Mouse (Mus musculus): ENCODE measurements at regions not wholly inside any gene's neighbourhood (a gene's known extent, or its start where the extent isn't known, plus 50 kb on each side); places are given as distances from the start of the nearest gene placed in this dataset.
A peak's percentile ranks its signal among the peaks of the same experiment; 100 is the strongest.

- WGBS, result 77% methylated on average over 1 of the region's 1 CpGs
These were observed 57.6 kb upstream of the Mroh9 start for GRCm38 (mm10) chr1:163143113-163143512.

GRCm38 (mm10) chr1:163141471-163141870, 56.0 kb upstream of the Mroh9 start:
- Histone ChIP-seq H3K4me1 (ENCODE audit: control insufficient read depth, insufficient read depth, low read length) (no peaks in the 10 kb centered on the region), H3K27ac (ENCODE audit: low read depth, low read length) (no peak overlapping the region), H3K27me3 (replicated peaks; ENCODE audit: control insufficient read depth, insufficient read depth, low read length) (no peaks in the 10 kb centered on the region), H3K9me3 (replicated peaks; ENCODE audit: control insufficient read depth, low read length) (no peaks in the 10 kb centered on the region), H3K9ac (ENCODE audit: low read length) (no peak overlapping the region), H3K4me2 (ENCODE audit: low read length) (no peak overlapping the region), H3K4me3 (ENCODE audit: low read depth, low read length) (no peak overlapping the region), H3K36me3 (ENCODE audit: control insufficient read depth, insufficient read depth, low read length) (no peaks in the 10 kb centered on the region)
- ATAC-seq, result no peak
- 77% methylated on average over 1 of the region's 1 CpGs for WGBS
- DNase-seq (ENCODE audit: low spot score), result peak; percentile 20

More at GRCm38 (mm10) chr1:163143113-163143512, 57.6 kb upstream of the Mroh9 start:
- H3K27me3 ChIP-seq (replicated peaks; ENCODE audit: control insufficient read depth, insufficient read depth, low read length), result no peaks in the 10 kb centered on the region
- ATAC-seq (no peak), DNase-seq (ENCODE audit: low spot score) (no peak)
- no peaks in the 10 kb centered on the region for H3K9me3 ChIP-seq (replicated peaks; ENCODE audit: control insufficient read depth, low read length)
- H3K4me3 ChIP-seq (ENCODE audit: low read depth, low read length), result no peak overlapping the region
- no peak overlapping the region for H3K27ac ChIP-seq (ENCODE audit: low read depth, low read length)
- H3K4me2 ChIP-seq (ENCODE audit: low read length), result no peak overlapping the region
- no peaks in the 10 kb centered on the region for H3K36me3 ChIP-seq (ENCODE audit: control insufficient read depth, insufficient read depth, low read length)
- no peaks in the 10 kb centered on the region for H3K4me1 ChIP-seq (ENCODE audit: control insufficient read depth, insufficient read depth, low read length)
- no peak overlapping the region for H3K9ac ChIP-seq (ENCODE audit: low read length)

GRCm38 (mm10) chr1:163138179-163138578, 52.7 kb upstream of the Mroh9 start:
- WGBS, result 77% methylated on average over 1 of the region's 1 CpGs
- no peak for ATAC-seq
- H3K4me2 ChIP-seq (ENCODE audit: low read length), result no peak overlapping the region
- no peak overlapping the region for H3K27ac ChIP-seq (ENCODE audit: low read depth, low read length)
- H3K4me3 ChIP-seq (ENCODE audit: low read depth, low read length), result no peak overlapping the region
- H3K4me1 ChIP-seq (ENCODE audit: control insufficient read depth, insufficient read depth, low read length), result no peaks in the 10 kb centered on the region
- no peaks in the 10 kb centered on the region for H3K9me3 ChIP-seq (replicated peaks; ENCODE audit: control insufficient read depth, low read length)
- H3K9ac ChIP-seq (ENCODE audit: low read length), result no peak overlapping the region
- no peak for DNase-seq (ENCODE audit: low spot score)
- no peaks in the 10 kb centered on the region for H3K27me3 ChIP-seq (replicated peaks; ENCODE audit: control insufficient read depth, insufficient read depth, low read length)
- H3K36me3 ChIP-seq (ENCODE audit: control insufficient read depth, insufficient read depth, low read length), result no peaks in the 10 kb centered on the region
